Mouse (Mus musculus): ENCODE results near the gene Samsn1. TPM values are rescaled to one million over a fixed set of nuclear protein-coding genes. Genes with fewer than 3 reads are reported as not detected.

The Samsn1 gene
- polyA plus RNA-seq, 1 experiment: 0.02 TPM

DNA sequence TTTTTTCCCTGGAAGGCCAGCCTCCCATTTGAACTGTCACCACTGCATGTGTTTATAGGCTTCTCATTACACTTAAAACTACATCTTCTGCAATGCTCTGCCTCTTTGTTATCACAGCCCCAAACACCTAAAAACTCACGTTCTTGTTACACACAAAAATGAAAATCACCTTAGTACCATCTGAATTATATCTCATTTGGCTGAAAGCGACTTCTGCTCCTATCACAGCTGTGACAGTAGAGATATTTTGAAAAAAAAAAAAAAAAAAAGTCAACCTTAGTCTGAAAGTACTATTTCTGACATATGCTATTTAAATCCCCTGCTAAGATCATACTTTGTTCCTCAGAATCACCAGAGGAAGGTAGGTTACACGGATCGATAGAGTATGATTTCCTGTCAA is 102.8 kb downstream of the Samsn1 start:
- Histone ChIP-seq H3K27me3 (ENCODE audit: control insufficient read depth, insufficient read depth, insufficient read length) (no peaks in the 10 kb centered on the region), H3K4me3 (ENCODE audit: insufficient read depth, poor library complexity, severe bottlenecking) (no peak overlapping the region), H3K79me3 (ENCODE audit: low read depth) (no peaks in the 10 kb centered on the region), H3ac (ENCODE audit: control insufficient read depth, insufficient read length, low read depth) (no peak overlapping the region), H3K36me3 (ENCODE audit: control insufficient read depth, insufficient read depth) (no peaks in the 10 kb centered on the region), H3K79me2 (ENCODE audit: control insufficient read depth, insufficient read depth) (no peaks in the 10 kb centered on the region)
- TF ChIP-seq USF1 (IDR thresholded peaks at IDR 0.05; ENCODE audit: low read depth) (no peak), CEBPB (IDR thresholded peaks at IDR 0.05; ENCODE audit: low read depth) (no peak), MYOD1 (IDR thresholded peaks at IDR 0.05; ENCODE audit: control insufficient read depth, insufficient read length, low read depth) (no peak), MAX (IDR thresholded peaks at IDR 0.05) (no peak), FOSL1 (IDR thresholded peaks at IDR 0.05; ENCODE audit: insufficient read depth, low read length, poor library complexity, severe bottlenecking) (no peak), MYOG (IDR thresholded peaks at IDR 0.05; ENCODE audit: control insufficient read depth, extremely low read depth, insufficient read length) (no peak), CTCF (IDR thresholded peaks at IDR 0.05; ENCODE audit: control insufficient read depth, insufficient read depth, insufficient read length) (no peak)

DNA sequence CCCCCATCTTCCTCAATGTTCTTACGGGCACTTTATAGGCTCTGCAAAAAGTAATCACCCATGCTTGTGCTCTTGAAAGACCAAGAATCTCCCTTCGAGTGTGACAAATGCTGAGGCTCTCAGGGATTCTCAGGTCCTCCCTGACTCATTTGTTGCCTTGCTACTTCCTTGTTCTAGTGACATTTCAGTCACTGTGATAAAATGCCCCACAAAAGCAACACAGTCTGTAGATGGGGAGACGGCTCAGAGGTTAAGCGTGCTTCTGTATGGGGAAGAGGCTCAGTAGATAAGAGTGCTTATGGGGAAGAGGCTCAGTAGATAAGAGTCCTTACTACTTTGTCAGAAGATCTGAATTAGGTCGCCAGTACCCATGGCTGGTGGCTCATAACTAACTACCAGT is 104.4 kb downstream of the Samsn1 start:
- Histone ChIP-seq H3K27me3 (ENCODE audit: control insufficient read depth, insufficient read depth, insufficient read length) (no peaks in the 10 kb centered on the region), H3K79me3 (ENCODE audit: low read depth) (no peaks in the 10 kb centered on the region), H3ac (ENCODE audit: control insufficient read depth, insufficient read length, low read depth) (no peak overlapping the region), H3K36me3 (ENCODE audit: control insufficient read depth, insufficient read depth) (no peaks in the 10 kb centered on the region), H3K4me3 (ENCODE audit: insufficient read depth, poor library complexity, severe bottlenecking) (no peak overlapping the region), H3K79me2 (ENCODE audit: control insufficient read depth, insufficient read depth) (no peaks in the 10 kb centered on the region)
- no peak for TF ChIP-seq CTCF (IDR thresholded peaks at IDR 0.05; ENCODE audit: control insufficient read depth, insufficient read depth, insufficient read length)
- no peak for TF ChIP-seq MYOG (IDR thresholded peaks at IDR 0.05; ENCODE audit: control insufficient read depth, extremely low read depth, insufficient read length)
- no peak for TF ChIP-seq USF1 (IDR thresholded peaks at IDR 0.05; ENCODE audit: low read depth)
- TF ChIP-seq MAX (IDR thresholded peaks at IDR 0.05): no peak

DNA sequence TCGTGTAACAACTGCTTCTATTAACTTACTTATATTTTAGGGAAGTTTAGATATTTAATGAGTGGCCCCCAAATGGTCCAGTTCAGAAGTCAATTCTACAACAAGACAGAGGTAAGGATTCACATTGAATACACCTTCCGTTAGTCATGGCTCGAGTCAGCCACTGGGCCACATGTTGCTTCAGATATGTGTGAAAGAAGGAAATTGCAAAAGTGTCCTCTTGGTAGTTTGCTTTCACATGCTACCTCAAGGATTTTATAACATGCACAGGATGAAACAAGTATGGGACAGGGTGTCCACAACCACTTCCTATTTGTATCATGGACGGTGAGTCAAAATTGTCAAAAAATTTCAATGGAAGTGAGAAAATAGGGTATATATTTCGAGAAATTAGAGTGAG is 110.0 kb downstream of the Samsn1 start:
- TF ChIP-seq MYOG (IDR thresholded peaks at IDR 0.05; ENCODE audit: control insufficient read depth, extremely low read depth, insufficient read length) (no peak), CTCF (IDR thresholded peaks at IDR 0.05; ENCODE audit: control insufficient read depth, insufficient read depth, insufficient read length) (no peak), CEBPB (IDR thresholded peaks at IDR 0.05; ENCODE audit: low read depth) (no peak), USF1 (IDR thresholded peaks at IDR 0.05; ENCODE audit: low read depth) (no peak), FOSL1 (IDR thresholded peaks at IDR 0.05; ENCODE audit: insufficient read depth, low read length, poor library complexity, severe bottlenecking) (no peak), MYOD1 (IDR thresholded peaks at IDR 0.05; ENCODE audit: control insufficient read depth, insufficient read length, low read depth) (no peak), MAX (IDR thresholded peaks at IDR 0.05) (no peak)
- H3ac ChIP-seq (ENCODE audit: control insufficient read depth, insufficient read length, low read depth): no peak overlapping the region
- H3K79me2 ChIP-seq (ENCODE audit: control insufficient read depth, insufficient read depth): no peaks in the 10 kb centered on the region
- no peak overlapping the region for H3K4me3 ChIP-seq (ENCODE audit: insufficient read depth, poor library complexity, severe bottlenecking)
- H3K79me3 ChIP-seq (ENCODE audit: low read depth): no peaks in the 10 kb centered on the region
- no peaks in the 10 kb centered on the region for H3K36me3 ChIP-seq (ENCODE audit: control insufficient read depth, insufficient read depth)
- no peaks in the 10 kb centered on the region for H3K27me3 ChIP-seq (ENCODE audit: control insufficient read depth, insufficient read depth, insufficient read length)

DNA sequence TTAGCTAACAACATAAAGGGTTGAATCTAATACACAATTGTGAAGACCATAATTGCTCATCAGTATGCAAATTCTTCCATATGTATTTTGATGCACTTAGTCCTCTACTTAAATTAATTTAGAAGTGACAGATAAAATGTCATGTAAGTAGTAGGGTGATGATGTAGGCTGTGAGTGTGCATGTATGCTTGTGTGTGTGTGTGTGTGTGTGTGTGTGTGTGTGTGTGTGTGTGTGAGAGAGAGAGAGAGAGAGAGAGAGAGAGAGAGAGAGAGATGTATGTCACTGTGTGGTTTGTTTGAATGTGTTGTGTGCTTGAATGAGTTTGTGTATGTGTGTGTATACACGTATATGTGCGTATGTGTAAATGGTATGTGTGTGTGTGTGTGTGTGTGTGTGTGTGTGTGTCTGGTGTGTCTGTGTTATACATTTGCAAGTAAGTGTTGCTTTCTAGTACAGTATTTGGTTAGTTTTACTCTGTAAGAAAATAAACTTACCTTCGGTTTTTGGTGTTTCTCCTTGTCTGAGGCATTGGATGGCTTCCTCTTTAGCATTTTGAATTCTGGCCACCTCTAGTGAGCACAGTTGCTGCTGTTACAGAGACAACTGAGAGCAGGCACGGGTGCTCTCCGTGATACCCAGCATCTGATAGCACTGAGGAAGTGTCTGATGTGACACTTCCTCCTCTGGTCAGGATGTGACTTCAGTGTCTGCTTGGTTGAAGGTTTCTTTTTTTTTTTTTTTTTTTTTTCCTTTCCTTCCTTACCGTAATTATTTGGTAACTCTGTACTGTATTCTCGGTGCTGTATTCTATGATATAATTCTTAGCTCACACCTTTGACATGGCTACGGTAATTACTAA is 113.2 kb downstream of the Samsn1 start:
- Histone ChIP-seq H3K36me3 (ENCODE audit: control insufficient read depth, insufficient read depth) (no peaks in the 10 kb centered on the region), H3K79me3 (ENCODE audit: low read depth) (no peaks in the 10 kb centered on the region), H3K4me3 (ENCODE audit: insufficient read depth, poor library complexity, severe bottlenecking) (no peak overlapping the region), H3K79me2 (ENCODE audit: control insufficient read depth, insufficient read depth) (no peaks in the 10 kb centered on the region), H3ac (ENCODE audit: control insufficient read depth, insufficient read length, low read depth) (no peak overlapping the region), H3K27me3 (ENCODE audit: control insufficient read depth, insufficient read depth, insufficient read length) (no peaks in the 10 kb centered on the region)
- no peak for TF ChIP-seq MYOD1 (IDR thresholded peaks at IDR 0.05; ENCODE audit: control insufficient read depth, insufficient read length, low read depth)
- no peak for TF ChIP-seq USF1 (IDR thresholded peaks at IDR 0.05; ENCODE audit: low read depth)
- no peak for TF ChIP-seq FOSL1 (IDR thresholded peaks at IDR 0.05; ENCODE audit: insufficient read depth, low read length, poor library complexity, severe bottlenecking)
- no peak for TF ChIP-seq MYOG (IDR thresholded peaks at IDR 0.05; ENCODE audit: control insufficient read depth, extremely low read depth, insufficient read length)
- TF ChIP-seq CTCF (IDR thresholded peaks at IDR 0.05; ENCODE audit: control insufficient read depth, insufficient read depth, insufficient read length): no peak
- no peak for TF ChIP-seq CEBPB (IDR thresholded peaks at IDR 0.05; ENCODE audit: low read depth)
- no peak for TF ChIP-seq MAX (IDR thresholded peaks at IDR 0.05)

DNA sequence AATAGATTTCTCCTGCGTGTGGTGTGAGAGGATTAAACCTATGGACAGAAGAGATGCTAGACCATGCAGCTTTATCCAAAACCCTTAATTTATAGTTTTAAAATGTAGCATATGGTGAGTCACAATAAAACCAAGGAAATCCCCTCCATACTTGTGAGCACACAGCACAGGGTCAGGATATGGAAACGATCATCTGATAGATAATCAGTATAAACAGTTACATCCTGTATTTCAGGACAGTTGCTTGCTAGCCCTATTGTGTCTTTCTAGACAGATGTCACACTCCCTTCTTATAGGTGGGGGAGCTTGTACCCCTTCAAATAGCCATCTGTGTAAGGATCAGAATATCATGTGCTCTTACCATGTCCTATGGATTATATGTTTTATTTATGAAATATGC is 115.3 kb downstream of the Samsn1 start:
- Histone ChIP-seq H3K36me3 (ENCODE audit: control insufficient read depth, insufficient read depth) (no peaks in the 10 kb centered on the region), H3K4me3 (ENCODE audit: insufficient read depth, poor library complexity, severe bottlenecking) (no peak overlapping the region), H3ac (ENCODE audit: control insufficient read depth, insufficient read length, low read depth) (no peak overlapping the region), H3K79me3 (ENCODE audit: low read depth) (no peaks in the 10 kb centered on the region), H3K79me2 (ENCODE audit: control insufficient read depth, insufficient read depth) (no peaks in the 10 kb centered on the region), H3K27me3 (ENCODE audit: control insufficient read depth, insufficient read depth, insufficient read length) (no peaks in the 10 kb centered on the region)
- no peak for TF ChIP-seq MAX (IDR thresholded peaks at IDR 0.05)
- TF ChIP-seq USF1 (IDR thresholded peaks at IDR 0.05; ENCODE audit: low read depth): no peak
- TF ChIP-seq FOSL1 (IDR thresholded peaks at IDR 0.05; ENCODE audit: insufficient read depth, low read length, poor library complexity, severe bottlenecking): no peak
- TF ChIP-seq MYOG (IDR thresholded peaks at IDR 0.05; ENCODE audit: control insufficient read depth, extremely low read depth, insufficient read length): no peak
- TF ChIP-seq CTCF (IDR thresholded peaks at IDR 0.05; ENCODE audit: control insufficient read depth, insufficient read depth, insufficient read length): no peak
- no peak for TF ChIP-seq MYOD1 (IDR thresholded peaks at IDR 0.05; ENCODE audit: control insufficient read depth, insufficient read length, low read depth)
- no peak for TF ChIP-seq CEBPB (IDR thresholded peaks at IDR 0.05; ENCODE audit: low read depth)

All from C2C12 (cell line).